Mouse (Mus musculus): ENCODE results near the gene 1110004F10Rik. TPM values are rescaled to one million over a fixed set of nuclear protein-coding genes. Genes with fewer than 3 reads are reported as not detected.
A peak's percentile ranks its signal among the peaks of the same experiment; 100 is the strongest.

The 1110004F10Rik gene
- total RNA-seq, 2 experiments from 2014 or later, result 95.9 to 167 TPM

GRCm38 (mm10) chr7:116134413-116135292 is 95.5 kb downstream of the 1110004F10Rik start:
- no peak for ATAC-seq (ENCODE audit: poor library complexity, severe bottlenecking)

GRCm38 (mm10) chr7:116137149-116137548 is 98.0 kb downstream of the 1110004F10Rik start:
- no peak for ATAC-seq (ENCODE audit: poor library complexity, severe bottlenecking)

- ATAC-seq (ENCODE audit: poor library complexity, severe bottlenecking), result no peak
Measured at GRCm38 (mm10) chr7:116137671-116138070, 98.5 kb downstream of the 1110004F10Rik start.

DNA sequence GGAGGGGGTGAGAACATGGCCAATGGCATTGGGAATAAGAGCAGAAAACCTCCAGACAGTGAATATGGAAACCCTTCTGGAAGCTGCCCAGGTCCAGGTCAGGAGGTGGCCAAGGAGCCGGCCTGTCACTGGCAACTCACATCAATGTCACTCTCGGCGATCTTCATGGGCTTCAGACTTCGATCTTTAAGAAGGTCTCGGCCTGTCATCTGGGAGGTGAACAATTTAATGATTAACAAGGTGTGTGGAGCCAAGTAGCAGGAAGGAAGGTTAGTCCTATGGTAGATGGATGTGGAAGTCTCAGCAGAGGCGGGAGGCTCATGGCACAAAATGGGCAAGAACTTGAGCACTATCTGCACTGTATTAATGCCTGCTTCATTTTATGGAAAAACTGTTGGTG is 105.8 kb downstream of the 1110004F10Rik start:
- no peak for ATAC-seq (ENCODE audit: poor library complexity, severe bottlenecking)

DNA sequence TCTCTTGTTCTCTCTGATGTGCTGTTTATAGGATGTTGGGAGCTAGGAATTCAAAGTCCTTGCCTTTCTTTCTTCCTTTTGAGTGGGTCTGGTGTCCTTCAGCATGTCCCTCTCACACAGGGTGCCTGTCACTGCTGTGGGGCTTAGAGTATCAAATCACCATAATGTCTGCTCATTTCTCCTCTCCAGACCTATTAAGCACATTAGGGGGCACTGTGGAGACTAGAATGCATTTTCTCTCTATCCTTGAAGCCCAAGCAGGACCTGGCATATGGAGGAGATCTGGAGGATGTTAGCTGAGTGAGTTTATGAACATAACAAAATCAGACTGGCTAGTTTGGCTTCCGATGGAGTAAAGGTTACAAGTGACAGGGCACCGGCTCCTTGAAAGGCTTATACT is 107.9 kb downstream of the 1110004F10Rik start:
- ATAC-seq (ENCODE audit: poor library complexity, severe bottlenecking), result no peak

GRCm38 (mm10) chr7:116149568-116149967 is 110.4 kb downstream of the 1110004F10Rik start:
- peak; percentile 97 for ATAC-seq (ENCODE audit: poor library complexity, severe bottlenecking)

DNA sequence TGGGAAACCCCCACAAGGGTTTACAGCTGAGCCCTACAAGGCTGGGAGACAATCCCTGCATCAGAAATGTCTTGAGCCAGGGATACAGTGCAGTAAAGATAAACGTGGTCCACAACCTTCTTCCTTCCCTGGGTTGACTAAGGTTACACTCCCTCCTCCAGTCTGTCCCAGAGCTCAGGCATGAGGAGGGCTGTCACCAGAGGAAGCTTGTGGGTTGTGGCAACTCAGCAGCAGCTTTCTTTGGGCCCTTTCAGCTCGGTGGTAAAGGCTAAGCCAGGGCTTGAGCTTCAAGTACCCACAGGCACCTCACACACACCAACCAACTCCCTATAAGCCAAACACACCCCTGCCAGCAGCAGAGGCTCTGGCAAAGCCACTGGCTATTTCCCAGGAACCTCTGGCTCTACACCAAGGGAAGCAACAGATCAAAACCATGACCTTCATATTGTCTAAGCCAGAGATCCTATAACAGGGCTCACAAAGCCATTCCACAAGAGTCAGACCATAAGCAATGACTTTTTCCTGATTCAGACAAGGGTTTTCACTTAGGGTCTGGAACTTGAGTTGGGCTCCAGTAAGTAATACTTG is 114.7 kb downstream of the 1110004F10Rik start:
- ATAC-seq (ENCODE audit: poor library complexity, severe bottlenecking), result no peak

Other genes starting within 250 kb of the 1110004F10Rik start
- gene Sox6, start 601 bp upstream of the 1110004F10Rik start, total RNA-seq (2015), result 0.45 and 3.8 TPM in 2 replicates
- gene Sox6, start 601 bp upstream of the 1110004F10Rik start, total RNA-seq (2017), result 0.99 and 1.2 TPM in 2 replicates
- 0.22 and 0.23 TPM in 2 replicates for gene Gm4353, start 45.2 kb downstream of the 1110004F10Rik start, total RNA-seq (2015)
- 0.66 and 0.81 TPM in 2 replicates for gene Gm4353, start 45.2 kb downstream of the 1110004F10Rik start, total RNA-seq (2017)